Mouse (Mus musculus) midbrain, embryonic 16.5 days (tissue): ENCODE results near the gene Tctex1d4. TPM values are rescaled to one million over a fixed set of nuclear protein-coding genes. Genes with fewer than 3 reads are reported as not detected.
A peak's percentile ranks its signal among the peaks of the same experiment; 100 is the strongest.

ENCODE experiments used
- ATAC-seq: fragments of 200-750 bp; cut with Nextera tagmentation; 2 replicates; pipeline ENCODE4 v1.8.0; 2017; ENCODE audit warnings: moderate TSS enrichment
- H3K27ac ChIP-seq: fragments of 300-500 bp; sonication (generic); 2 replicates; pipeline ENCODE4 v1.5.1; 2014; ENCODE audit warnings: mild to moderate bottlenecking, low read length, mixed read lengths
- H3K27me3 ChIP-seq: fragments of 300-500 bp; sonication (generic); 2 replicates; pipeline ENCODE4 v1.6.1; 2014; ENCODE audit warnings: low read depth, low read length, mixed read lengths; ENCODE audit not compliant: control insufficient read depth, insufficient read depth
- H3K36me3 ChIP-seq: fragments of 300-500 bp; sonication (generic); 2 replicates; pipeline ENCODE4 v1.6.1; 2014; ENCODE audit warnings: mild to moderate bottlenecking, low read length, moderate library complexity, mixed read lengths; ENCODE audit not compliant: control insufficient read depth, insufficient read depth
- H3K4me1 ChIP-seq: fragments of 300-500 bp; sonication (generic); 2 replicates; pipeline ENCODE4 v1.6.1; 2014; ENCODE audit warnings: mild to moderate bottlenecking, low read length, mixed read lengths; ENCODE audit not compliant: control insufficient read depth, insufficient read depth
- H3K4me2 ChIP-seq: fragments of 300-500 bp; sonication (generic); 2 replicates; pipeline ENCODE4 v1.6.1; 2014; ENCODE audit warnings: mild to moderate bottlenecking, low read length, mixed read lengths
- H3K4me3 ChIP-seq: fragments of 300-500 bp; sonication (generic); 2 replicates; pipeline ENCODE4 v1.5.1; 2014; ENCODE audit warnings: low read depth, mild to moderate bottlenecking, low read length, moderate library complexity, mixed read lengths
- H3K9ac ChIP-seq: fragments of 300-500 bp; sonication (generic); 2 replicates; pipeline ENCODE4 v1.6.1; 2014; ENCODE audit warnings: low read depth, low read length, mixed read lengths
- H3K9me3 ChIP-seq: fragments of 300-500 bp; sonication (generic); replicated peaks from 2 replicates; pipeline ENCODE4 v1.6.1; 2014; ENCODE audit warnings: mild to moderate bottlenecking, low read length, mixed read lengths; ENCODE audit not compliant: control insufficient read depth, poor library complexity, severe bottlenecking
- WGBS: fragments of 180-500 bp; shearing (Covaris S2); extraction: QIAGEN DNeasy Blood & Tissue Kit; methylation state at CpG from one replicate; pipeline ENCODE4 v1.1.7; 2014; 5-methylcytosine and 5-hydroxymethylcytosine counted together
- polyA plus RNA-seq: library from polyadenylated mRNA; unstranded; fragments of >200 nt; fragmentation: Nextera tagmentation; extraction: Ambion mirVana; gene quantifications from 2 replicates; pipeline ENCODE4 v1.2.1, GENCODE M21; 2015

Gene Tctex1d4
- polyA plus RNA-seq, 1 experiment from 2014 or later = 1.1 TPM

DNA sequence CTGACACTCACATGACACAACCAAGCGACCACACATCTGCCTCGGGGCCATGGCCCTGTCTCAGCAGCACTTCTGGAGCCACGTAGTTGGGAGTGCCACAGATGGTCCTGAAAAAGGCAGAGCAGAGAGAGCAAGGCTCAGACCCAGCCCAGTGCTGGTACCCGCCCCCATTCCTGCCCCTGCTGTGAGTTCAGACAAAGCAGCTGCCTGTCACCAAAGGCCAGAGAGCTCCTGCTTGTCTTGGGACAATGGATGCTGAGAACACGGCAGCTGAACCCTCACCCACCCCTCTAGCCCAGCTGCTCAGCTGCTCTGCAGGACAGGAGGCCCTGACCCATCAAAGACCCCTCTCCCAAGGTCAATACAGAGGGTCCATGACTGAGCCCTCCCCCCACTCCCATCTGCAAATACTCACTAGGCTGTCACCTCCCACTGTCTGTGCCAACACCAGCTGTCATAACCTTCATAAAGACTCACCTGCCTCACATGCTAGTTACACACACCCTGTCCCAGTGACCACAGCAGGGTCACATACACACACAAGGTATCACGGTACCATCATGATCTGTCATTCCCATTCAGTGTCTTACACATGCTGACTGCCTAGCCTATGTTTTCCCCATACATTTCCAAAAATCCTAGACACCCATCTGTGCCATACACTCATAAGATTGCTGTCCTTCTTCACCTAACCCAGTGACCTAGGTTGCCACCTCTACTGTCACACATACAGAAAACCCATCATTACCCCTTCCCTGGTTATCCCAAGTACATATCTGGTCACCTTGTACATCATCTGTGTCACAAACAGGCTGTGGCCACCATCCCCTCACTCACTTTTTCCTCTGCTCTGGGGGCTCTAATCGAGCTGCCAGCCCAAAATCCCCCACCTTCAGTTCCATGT lies 5.5 kb downstream of the Tctex1d4 start:
- Histone ChIP-seq H3K9ac (peak overlapping the region; percentile 94), H3K4me1 (peaks cover 18% of the 10 kb centered on the region; the same call in 1 of the 2 replicates), H3K27ac (no peak overlapping the region), H3K9me3 (no peaks in the 10 kb centered on the region), H3K36me3 (peaks cover 11% of the 10 kb centered on the region), H3K27me3 (no peaks in the 10 kb centered on the region), H3K4me2 (peak overlapping the region; percentile 73), H3K4me3 (peak overlapping the region; percentile 88)
- ATAC-seq = no peak
- WGBS = 4% methylated on average over 7 of the region's 7 CpGs

- ATAC-seq = no peak
- WGBS = 6% methylated on average over 11 of the region's 11 CpGs
- H3K27me3 ChIP-seq = no peaks in the 10 kb centered on the region
- no peaks in the 10 kb centered on the region for H3K9me3 ChIP-seq
- peak overlapping the region; percentile 73 for H3K4me2 ChIP-seq
- peaks cover 18% of the 10 kb centered on the region; the same call in 1 of the 2 replicates for H3K4me1 ChIP-seq
- H3K36me3 ChIP-seq = peaks cover 11% of the 10 kb centered on the region
- peak overlapping the region; percentile 88 for H3K4me3 ChIP-seq
- peak overlapping the region; percentile 94 for H3K9ac ChIP-seq
- peak overlapping the region; percentile 82 for H3K27ac ChIP-seq
Measured at GRCm38 (mm10) chr4:117132794-117133143, 6.2 kb downstream of the Tctex1d4 start.

DNA sequence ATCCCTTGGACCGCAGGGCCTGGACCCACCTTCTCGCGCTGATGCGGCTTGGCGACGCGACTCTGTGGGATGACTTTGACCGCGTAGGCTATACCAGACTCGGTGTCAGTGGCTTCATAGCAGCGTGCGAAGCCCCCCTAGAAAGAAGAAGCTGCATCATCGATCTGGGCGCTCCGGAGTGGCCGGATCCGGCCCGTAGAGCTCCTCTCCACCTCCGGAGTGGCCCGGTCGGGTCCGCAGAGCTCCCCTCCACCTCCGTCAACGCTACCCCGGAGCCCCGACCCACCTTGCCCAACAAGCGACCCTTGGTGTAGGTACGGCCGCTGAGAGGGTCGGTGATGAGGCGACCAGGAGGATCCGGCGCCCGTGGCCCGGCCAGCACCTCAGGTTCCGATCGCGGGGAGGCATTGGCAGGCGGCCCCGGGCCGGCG lies 6.8 kb downstream of the Tctex1d4 start:
- H3K36me3 ChIP-seq = peaks cover 6% of the 10 kb centered on the region
- no peaks in the 10 kb centered on the region for H3K9me3 ChIP-seq
- H3K27ac ChIP-seq = peak overlapping the region; percentile 82
- H3K4me3 ChIP-seq = peak overlapping the region; percentile 88
- no peaks in the 10 kb centered on the region for H3K27me3 ChIP-seq
- peak; percentile 57 for ATAC-seq
- H3K9ac ChIP-seq = peak overlapping the region; percentile 94
- H3K4me1 ChIP-seq = peaks cover 18% of the 10 kb centered on the region; the same call in 1 of the 2 replicates
- H3K4me2 ChIP-seq = peak overlapping the region; percentile 73
- under 1% methylated on average over 42 of the region's 42 CpGs for WGBS

DNA sequence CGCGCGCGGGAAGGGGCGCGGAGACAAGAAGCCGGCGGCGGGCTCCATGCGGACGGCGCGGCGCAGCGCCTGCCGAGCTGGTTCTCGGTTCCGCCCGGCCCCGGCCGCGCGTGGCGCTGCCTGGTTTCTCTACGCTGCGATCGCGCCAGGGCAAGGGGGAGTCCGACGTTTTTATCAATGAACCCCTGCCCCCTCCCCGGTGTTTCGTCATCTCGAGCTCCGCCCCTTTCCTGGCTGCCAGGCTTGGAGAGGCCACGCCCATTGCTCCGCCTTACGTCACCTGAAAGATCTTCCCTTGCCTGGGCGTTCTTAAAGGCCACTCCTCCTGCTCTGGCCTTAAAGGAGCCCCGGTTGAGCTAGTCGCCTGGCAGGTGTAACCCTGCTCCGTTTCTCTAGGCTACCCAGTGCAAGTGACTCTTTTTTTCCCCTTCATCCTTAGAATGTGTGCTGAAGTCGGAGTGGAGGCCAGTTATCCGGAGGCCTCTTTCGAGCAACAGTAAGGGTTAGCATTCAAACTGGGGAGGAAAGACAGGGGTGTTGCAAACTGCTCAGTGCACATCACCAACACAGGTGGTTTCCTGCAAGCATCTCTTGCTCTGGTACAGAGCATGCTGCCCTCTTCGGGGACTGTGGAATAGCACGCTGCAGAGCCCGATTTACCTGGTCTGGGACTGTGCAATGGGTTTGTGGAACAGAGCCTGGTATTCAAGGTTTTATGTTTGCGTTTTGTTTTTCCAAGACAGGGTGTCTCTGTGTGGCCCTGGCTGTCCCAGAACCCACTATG lies 7.4 kb downstream of the Tctex1d4 start, which contains the start of gene Plk3:
TSS of gene Plk3 (minus strand) at position 147 of the 784 bp plus-strand sequence.
- H3K36me3 ChIP-seq = peaks cover under 1% of the 10 kb centered on the region; the same call in 1 of the 2 replicates
- H3K9ac ChIP-seq = peak within 1 kb of the TSS; percentile 94
- no peaks in the 10 kb centered on the region for H3K9me3 ChIP-seq
- 2% methylated on average over 23 of the region's 48 CpGs for whole genome bisulfite sequencing
- H3K27me3 ChIP-seq = no peaks in the 10 kb centered on the region
- peak within 1 kb of the TSS; percentile 73 for H3K4me2 ChIP-seq
- peak within 1 kb of the TSS; percentile 82 for H3K27ac ChIP-seq
- peak within 1 kb of the TSS; percentile 88 for H3K4me3 ChIP-seq
- peak; percentile 94 for ATAC-seq
- H3K4me1 ChIP-seq = peaks cover 18% of the 10 kb centered on the region; the same call in 1 of the 2 replicates

GRCm38 (mm10) chr4:117134601-117134995 lies 8.0 kb downstream of the Tctex1d4 start:
- Histone ChIP-seq H3K9ac (no peak overlapping the region; the same call in 1 of the 2 replicates), H3K4me1 (peaks cover 18% of the 10 kb centered on the region; the same call in 1 of the 2 replicates), H3K4me2 (peak overlapping the region; percentile 73), H3K9me3 (no peaks in the 10 kb centered on the region), H3K27me3 (no peaks in the 10 kb centered on the region), H3K4me3 (no peak overlapping the region), H3K36me3 (no peaks in the 10 kb centered on the region), H3K27ac (peak overlapping the region; percentile 82; the same call in 1 of the 2 replicates)
- WGBS = 31% methylated on average over 2 of the region's 2 CpGs
- no peak for ATAC-seq

DNA sequence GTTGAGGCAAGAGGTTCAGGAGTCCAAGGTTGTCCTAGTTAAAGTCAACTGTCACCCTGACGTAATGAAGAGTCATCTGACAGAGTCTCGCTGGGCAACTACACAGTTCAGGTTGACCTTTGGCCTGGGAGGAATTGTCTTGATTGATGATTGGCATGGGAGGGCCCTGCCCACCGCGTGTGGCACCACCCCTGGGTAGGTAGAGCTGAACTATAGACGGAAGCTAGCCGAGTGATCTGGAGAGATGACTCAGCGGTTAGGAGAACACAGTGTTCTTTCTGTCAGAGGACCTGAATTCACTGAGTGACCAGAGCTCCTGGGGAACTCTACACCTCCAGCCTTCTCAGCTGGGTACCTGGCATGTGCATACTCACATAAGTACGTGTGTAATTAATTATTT lies 9.4 kb downstream of the Tctex1d4 start:
- no peak for ATAC-seq
- WGBS = 28% methylated on average over 8 of the region's 8 CpGs
- peaks cover 18% of the 10 kb centered on the region; the same call in 1 of the 2 replicates for H3K4me1 ChIP-seq

GRCm38 (mm10) chr4:117138295-117139216 lies 12.0 kb downstream of the Tctex1d4 start:
- H3K36me3 ChIP-seq = no peaks in the 10 kb centered on the region
- no peak overlapping the region for H3K4me3 ChIP-seq
- 67% methylated on average over 15 of the region's 17 CpGs for WGBS
- H3K27ac ChIP-seq = no peak overlapping the region
- no peak for ATAC-seq
- H3K27me3 ChIP-seq = no peaks in the 10 kb centered on the region
- no peaks in the 10 kb centered on the region for H3K9me3 ChIP-seq
- H3K9ac ChIP-seq = no peak overlapping the region
- peaks cover 4% of the 10 kb centered on the region; the same call in 1 of the 2 replicates for H3K4me1 ChIP-seq
- no peak overlapping the region for H3K4me2 ChIP-seq

More for the DNA sequence above, 9.4 kb downstream of the Tctex1d4 start:
- Histone ChIP-seq H3K4me3 (no peak overlapping the region), H3K9ac (no peak overlapping the region), H3K4me2 (no peak overlapping the region), H3K27ac (no peak overlapping the region), H3K27me3 (no peaks in the 10 kb centered on the region), H3K36me3 (no peaks in the 10 kb centered on the region), H3K9me3 (no peaks in the 10 kb centered on the region)

GRCm38 (mm10) chr4:117139217-117139612 lies 12.6 kb downstream of the Tctex1d4 start:
- ATAC-seq = no peak
- Histone ChIP-seq H3K4me1 (peaks cover 2% of the 10 kb centered on the region; the same call in 1 of the 2 replicates), H3K4me2 (no peak overlapping the region), H3K27me3 (no peaks in the 10 kb centered on the region), H3K9me3 (no peaks in the 10 kb centered on the region), H3K27ac (no peak overlapping the region), H3K9ac (no peak overlapping the region), H3K36me3 (no peaks in the 10 kb centered on the region), H3K4me3 (no peak overlapping the region)
- 9% methylated on average over 2 of the region's 2 CpGs for WGBS
